Comparison of ENCODE assay signal across 11 mouse cellular contexts in the genomic region with DNA sequence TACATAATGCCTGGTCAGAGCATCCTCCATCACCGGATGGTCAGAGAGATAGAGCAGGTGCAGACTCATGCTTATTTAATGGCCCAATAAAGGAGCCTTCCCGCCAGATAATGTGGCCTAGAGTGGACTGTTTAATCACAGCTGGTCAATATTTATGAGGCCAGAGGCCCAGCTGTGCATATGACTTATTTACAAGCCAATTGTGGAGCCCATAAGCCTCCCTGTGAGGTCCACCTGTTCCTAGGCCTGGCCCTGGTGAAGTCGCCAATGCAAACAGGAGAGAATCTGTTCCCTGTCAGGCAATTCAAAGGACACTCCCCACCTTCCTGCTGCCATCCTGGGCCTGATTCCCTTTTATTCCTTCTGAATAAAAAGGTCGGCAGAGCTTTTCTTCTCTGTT.
"Had no signal": no experiment of that assay in that cellular context is flagged by ENCODE, and none has a peak within 500 bp of the region (broad histone marks: within the 10 kb centered on the region; RNA-seq: fewer than 3 reads in every experiment).

No protein-coding gene starts in this region.

- H3K4me3 ChIP-seq: intestine, embryonic 15.5 days; layer of hippocampus, adult 2 months; limb, embryonic 13.5 days; neural tube, embryonic 12.5 days had no signal

- H3K9me3 ChIP-seq: intestine, embryonic 15.5 days; limb, embryonic 13.5 days; neural tube, embryonic 12.5 days had no signal

- H3K9ac ChIP-seq: intestine, embryonic 15.5 days; limb, embryonic 13.5 days; liver, embryonic 14.5 days; neural tube, embryonic 12.5 days had no signal

- DNase-seq: kidney, adult 18-20 months; kidney, postnatal 10 days; kidney, postnatal 4 days; lung, adult 18-20 months; right cerebral cortex, postnatal 14 days; thymus, postnatal 36 days had no signal

- H3K4me1 ChIP-seq: intestine, embryonic 15.5 days; neural tube, embryonic 12.5 days had no signal

- H3K27me3 ChIP-seq: intestine, embryonic 15.5 days; neural tube, embryonic 12.5 days had no signal

- H3K4me2 ChIP-seq: intestine, embryonic 15.5 days; limb, embryonic 13.5 days; neural tube, embryonic 12.5 days had no signal

- H3K27ac ChIP-seq: intestine, embryonic 15.5 days; layer of hippocampus, adult 2 months; limb, embryonic 13.5 days; liver, embryonic 14.5 days; neural tube, embryonic 12.5 days had no signal

- H3K36me3 ChIP-seq: intestine, embryonic 15.5 days; limb, embryonic 13.5 days; neural tube, embryonic 12.5 days had no signal

- ATAC-seq: intestine, embryonic 15.5 days had no signal
